Mouse (Mus musculus) intestine, embryonic 15.5 days (tissue): ENCODE measurements at regions not wholly inside any gene's neighbourhood (a gene's known extent, or its start where the extent isn't known, plus 50 kb on each side); places are given as distances from the start of the nearest gene placed in this dataset.

Experiments
- ATAC-seq: fragments of 200-750 bp; cut with Nextera tagmentation; 2 replicates; pipeline ENCODE4 v1.8.0; 2017; ENCODE audit warnings: moderate TSS enrichment, moderate library complexity
- H3K27ac ChIP-seq: fragments of 300-500 bp; sonication (generic); 2 replicates; pipeline ENCODE4 v1.5.1; 2015; ENCODE audit warnings: mild to moderate bottlenecking, inconsistent platforms
- H3K27me3 ChIP-seq: fragments of 300-500 bp; sonication (generic); replicated peaks from 2 replicates; pipeline ENCODE4 v1.6.1; 2015; ENCODE audit warnings: inconsistent platforms
- H3K36me3 ChIP-seq: fragments of 300-500 bp; sonication (generic); 2 replicates; pipeline ENCODE4 v1.6.1; 2015; ENCODE audit warnings: inconsistent platforms
- H3K4me1 ChIP-seq: fragments of 300-500 bp; sonication (generic); replicated peaks from 2 replicates; pipeline ENCODE4 v1.6.1; 2015; ENCODE audit warnings: inconsistent platforms
- H3K4me2 ChIP-seq: fragments of 300-500 bp; sonication (generic); replicated peaks from 2 replicates; pipeline ENCODE4 v1.6.1; 2015; ENCODE audit warnings: mild to moderate bottlenecking, inconsistent platforms
- H3K4me3 ChIP-seq: fragments of 300-500 bp; sonication (generic); replicated peaks from 2 replicates; pipeline ENCODE4 v1.5.1; 2015; ENCODE audit warnings: inconsistent platforms
- H3K9ac ChIP-seq: fragments of 300-500 bp; sonication (generic); 2 replicates; pipeline ENCODE4 v1.6.1; 2015; ENCODE audit warnings: inconsistent platforms
- H3K9me3 ChIP-seq: fragments of 300-500 bp; sonication (generic); 2 replicates; pipeline ENCODE4 v1.6.1; 2016; ENCODE audit warnings: inconsistent platforms
- whole genome bisulfite sequencing: fragments of 180-500 bp; shearing (Covaris S2); methylation state at CpG from one replicate; pipeline ENCODE4 v1.1.7; 2015; 5-methylcytosine and 5-hydroxymethylcytosine counted together

DNA sequence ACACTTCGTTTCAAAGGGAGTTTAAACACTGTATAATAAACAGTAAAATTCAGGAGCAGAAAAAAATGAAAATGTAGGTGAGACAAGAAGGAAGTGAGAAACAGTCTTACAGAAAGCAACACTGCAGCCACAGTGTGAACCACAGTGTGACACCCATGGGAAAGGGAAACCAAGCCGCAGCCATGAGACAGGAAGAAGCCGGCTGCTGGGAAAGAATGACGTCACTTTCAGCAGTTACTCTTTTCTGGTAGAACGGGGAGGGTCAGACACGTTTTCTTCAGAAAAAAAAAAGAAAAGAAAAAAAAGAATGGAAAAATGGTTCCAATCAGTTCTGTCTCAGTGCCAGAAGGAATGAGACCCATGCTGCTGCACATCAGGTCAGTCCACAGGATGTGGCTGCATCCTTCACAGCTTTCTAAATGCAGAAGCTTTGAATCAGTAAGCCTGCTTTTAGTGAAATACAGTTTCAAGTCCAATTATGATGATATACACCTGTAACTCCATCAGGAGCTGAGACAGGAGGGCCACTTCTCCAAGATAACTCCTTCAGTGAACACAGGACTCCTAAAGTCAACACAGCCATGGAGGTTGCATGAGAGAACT is 331.2 kb upstream of the Lrrc3b start:
- no peak for ATAC-seq
- no peaks in the 10 kb centered on the region for H3K9me3 ChIP-seq
- WGBS = 67% methylated on average over 6 of the region's 6 CpGs
- no peak overlapping the region for H3K4me2 ChIP-seq
- H3K27me3 ChIP-seq = no peaks in the 10 kb centered on the region
- no peak overlapping the region for H3K4me3 ChIP-seq
- H3K36me3 ChIP-seq = no peaks in the 10 kb centered on the region
- H3K27ac ChIP-seq = no peak overlapping the region
- H3K9ac ChIP-seq = no peak overlapping the region
- H3K4me1 ChIP-seq = no peaks in the 10 kb centered on the region

- no peak for ATAC-seq
Observed at GRCm38 (mm10) chr14:15784727-15785126, 345.9 kb upstream of the Lrrc3b start.

DNA sequence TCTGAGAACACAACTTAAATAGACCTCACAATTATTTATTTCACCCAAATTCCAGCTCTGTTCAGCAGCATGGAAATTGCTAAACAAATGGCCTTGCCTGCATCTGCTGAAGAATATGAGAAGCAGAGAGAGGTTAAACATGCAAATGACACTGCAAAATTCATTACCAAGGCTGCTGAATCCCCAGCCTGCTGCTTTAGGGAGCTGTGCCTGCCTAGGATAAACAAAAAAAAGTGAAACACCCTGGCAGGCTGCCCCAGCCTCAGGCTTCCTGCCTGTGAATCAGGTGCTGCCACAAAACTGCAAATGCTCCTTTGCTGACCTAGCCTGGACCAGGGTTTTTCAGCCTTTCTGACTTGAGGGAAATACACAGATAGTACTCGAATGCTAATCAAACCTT is 346.4 kb upstream of the Lrrc3b start:
- Histone ChIP-seq H3K27me3 (no peaks in the 10 kb centered on the region), H3K9ac (no peak overlapping the region), H3K4me1 (no peaks in the 10 kb centered on the region), H3K4me2 (no peak overlapping the region), H3K9me3 (no peaks in the 10 kb centered on the region), H3K4me3 (no peak overlapping the region), H3K27ac (no peak overlapping the region), H3K36me3 (no peaks in the 10 kb centered on the region)
- no peak for ATAC-seq
- WGBS = 71% methylated on average over 1 of the region's 1 CpGs

More at GRCm38 (mm10) chr14:15784727-15785126, 345.9 kb upstream of the Lrrc3b start:
- H3K4me2 ChIP-seq = no peak overlapping the region
- no peaks in the 10 kb centered on the region for H3K4me1 ChIP-seq
- no peaks in the 10 kb centered on the region for H3K27me3 ChIP-seq
- whole genome bisulfite sequencing = 55% methylated on average over 3 of the region's 3 CpGs
- H3K4me3 ChIP-seq = no peak overlapping the region
- no peak overlapping the region for H3K27ac ChIP-seq
- no peak overlapping the region for H3K9ac ChIP-seq
- H3K36me3 ChIP-seq = no peaks in the 10 kb centered on the region
- H3K9me3 ChIP-seq = no peaks in the 10 kb centered on the region

GRCm38 (mm10) chr14:15795698-15796097 is 356.9 kb upstream of the Lrrc3b start:
- no peak overlapping the region for H3K4me2 ChIP-seq
- no peak for ATAC-seq
- no peak overlapping the region for H3K27ac ChIP-seq
- no peaks in the 10 kb centered on the region for H3K9me3 ChIP-seq
- no peak overlapping the region for H3K4me3 ChIP-seq
- no peak overlapping the region for H3K9ac ChIP-seq
- no peaks in the 10 kb centered on the region for H3K27me3 ChIP-seq
- no peaks in the 10 kb centered on the region for H3K4me1 ChIP-seq
- H3K36me3 ChIP-seq = no peaks in the 10 kb centered on the region
- 69% methylated on average over 3 of the region's 3 CpGs for WGBS

DNA sequence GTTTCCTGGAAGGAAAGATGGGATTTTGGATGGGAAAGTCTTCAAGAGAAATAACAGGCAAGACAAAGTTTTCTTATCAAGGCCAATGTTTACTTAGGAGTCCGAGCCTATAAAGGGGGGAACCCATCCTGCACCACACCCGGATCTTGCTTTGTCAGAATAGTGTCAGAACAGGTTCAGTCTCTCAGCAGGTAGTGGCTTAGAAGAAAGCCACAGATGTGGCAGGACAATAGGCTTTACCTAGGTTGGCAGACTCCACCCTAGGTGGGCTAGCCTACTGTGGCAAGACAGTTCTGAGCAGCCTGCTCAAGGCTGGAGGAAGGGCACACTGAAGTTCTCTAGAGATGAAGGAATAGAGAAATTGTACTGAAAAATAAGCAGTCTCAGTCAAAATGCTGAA is 358.2 kb upstream of the Lrrc3b start:
- Histone ChIP-seq H3K9ac (no peak overlapping the region), H3K27me3 (no peaks in the 10 kb centered on the region), H3K4me2 (no peak overlapping the region), H3K4me1 (no peaks in the 10 kb centered on the region), H3K4me3 (no peak overlapping the region), H3K27ac (no peak overlapping the region), H3K36me3 (no peaks in the 10 kb centered on the region), H3K9me3 (no peaks in the 10 kb centered on the region)
- no peak for ATAC-seq
- 32% methylated on average over 2 of the region's 2 CpGs for WGBS

DNA sequence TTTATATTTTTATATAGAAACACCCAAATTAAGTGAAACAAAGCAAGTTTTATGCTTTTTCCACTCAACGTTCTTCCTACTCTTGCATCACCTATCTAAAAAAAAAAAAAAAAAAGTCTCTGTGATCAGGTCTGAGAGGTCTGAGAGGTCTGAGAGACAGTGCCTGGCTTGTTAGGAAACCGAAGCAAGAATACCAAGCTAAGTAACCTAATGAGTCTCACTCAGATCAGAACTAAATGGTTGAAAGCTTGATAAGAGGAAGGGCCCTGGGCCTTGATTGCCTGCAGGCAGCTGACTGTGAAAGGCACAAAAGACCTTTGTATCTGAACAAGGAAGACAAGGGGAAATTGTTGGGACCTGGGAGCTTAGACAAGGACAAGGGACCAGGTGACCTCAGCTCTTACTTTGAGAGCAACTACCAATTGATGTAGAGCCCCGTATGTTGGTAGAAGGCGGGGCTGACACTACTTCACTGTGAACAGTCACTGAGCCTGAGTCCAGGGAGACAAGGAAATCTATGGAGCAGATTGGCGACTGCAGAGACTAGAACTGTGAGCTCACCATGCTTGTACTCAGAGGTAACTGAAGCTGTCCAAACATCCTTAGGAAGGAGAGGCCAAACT is 362.8 kb upstream of the Lrrc3b start:
- H3K4me2 ChIP-seq = no peak overlapping the region
- no peaks in the 10 kb centered on the region for H3K27me3 ChIP-seq
- no peak overlapping the region for H3K27ac ChIP-seq
- peak; percentile 96 for ATAC-seq
- WGBS = 56% methylated on average over 5 of the region's 5 CpGs
- no peaks in the 10 kb centered on the region for H3K4me1 ChIP-seq
- no peaks in the 10 kb centered on the region for H3K36me3 ChIP-seq
- no peak overlapping the region for H3K4me3 ChIP-seq
- no peaks in the 10 kb centered on the region for H3K9me3 ChIP-seq
- H3K9ac ChIP-seq = no peak overlapping the region

DNA sequence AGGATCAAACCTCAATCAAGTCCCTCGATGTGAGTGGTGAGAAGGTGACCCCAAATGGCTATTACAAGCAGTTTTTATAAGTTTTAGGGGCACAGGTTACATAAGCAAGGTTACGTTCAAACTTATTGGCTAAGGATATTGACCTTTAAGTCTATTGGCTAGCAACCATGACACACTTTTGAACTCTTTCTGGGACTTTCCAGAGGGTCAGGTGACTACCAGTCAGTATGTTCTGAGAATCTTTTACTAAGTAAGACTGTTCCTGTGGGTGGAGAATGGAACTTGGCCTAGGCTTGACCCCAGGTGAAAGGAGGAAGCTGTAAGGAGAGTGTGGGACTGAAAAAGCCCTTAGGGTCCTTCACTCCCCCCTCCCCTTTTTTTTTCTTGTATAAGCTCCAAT is 370.3 kb upstream of the Lrrc3b start:
- Histone ChIP-seq H3K36me3 (no peaks in the 10 kb centered on the region), H3K27ac (no peak overlapping the region), H3K4me3 (no peak overlapping the region), H3K4me2 (no peak overlapping the region), H3K4me1 (no peaks in the 10 kb centered on the region), H3K9ac (no peak overlapping the region), H3K27me3 (no peaks in the 10 kb centered on the region), H3K9me3 (no peaks in the 10 kb centered on the region; the same call in 1 of the 2 replicates)
- no peak for ATAC-seq
- 72% methylated on average over 2 of the region's 2 CpGs for WGBS

DNA sequence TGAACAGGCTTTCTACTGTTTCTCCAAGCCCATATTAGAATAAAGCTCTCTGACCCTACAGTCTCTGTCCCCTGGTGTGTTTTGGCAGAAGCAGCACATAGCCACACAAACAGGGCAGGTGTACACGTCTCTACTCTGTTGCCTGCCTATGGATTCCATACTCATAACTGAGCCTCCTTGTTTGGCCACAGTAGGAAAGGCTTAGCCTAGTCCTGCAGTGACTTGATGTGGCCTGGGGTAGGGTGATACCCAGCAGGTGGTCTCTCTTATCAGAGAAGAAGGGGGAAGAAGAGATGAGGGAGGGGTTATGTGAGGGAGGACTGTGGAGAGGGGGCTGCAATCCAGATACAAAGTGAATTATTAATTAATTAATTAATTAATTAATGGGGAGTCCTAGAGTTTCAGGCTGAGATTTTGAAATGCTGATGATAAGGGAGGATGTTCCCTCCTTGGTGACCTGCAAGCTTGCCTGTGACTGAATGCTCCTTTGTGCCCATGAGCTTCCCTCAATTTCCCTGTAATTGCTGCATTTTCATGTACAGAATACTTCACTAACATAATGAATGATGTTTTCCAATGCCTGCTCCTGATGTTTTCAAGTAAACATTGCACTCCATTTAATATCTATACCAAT is 402.7 kb upstream of the Lrrc3b start:
- Histone ChIP-seq H3K9me3 (no peaks in the 10 kb centered on the region), H3K9ac (no peak overlapping the region), H3K27ac (no peak overlapping the region), H3K36me3 (no peaks in the 10 kb centered on the region), H3K4me2 (no peak overlapping the region), H3K4me3 (no peak overlapping the region), H3K4me1 (no peaks in the 10 kb centered on the region), H3K27me3 (no peaks in the 10 kb centered on the region)
- no peak for ATAC-seq
- WGBS = 79% methylated on average over 1 of the region's 1 CpGs

- 50% methylated on average over 1 of the region's 1 CpGs for WGBS
- no peaks in the 10 kb centered on the region for H3K9me3 ChIP-seq
- ATAC-seq = no peak
- H3K27ac ChIP-seq = no peak overlapping the region
- H3K4me1 ChIP-seq = no peaks in the 10 kb centered on the region
- H3K27me3 ChIP-seq = no peaks in the 10 kb centered on the region
- no peak overlapping the region for H3K9ac ChIP-seq
- no peak overlapping the region for H3K4me2 ChIP-seq
- no peak overlapping the region for H3K4me3 ChIP-seq
- no peaks in the 10 kb centered on the region for H3K36me3 ChIP-seq
Observed at GRCm38 (mm10) chr14:15842024-15842599, 403.3 kb upstream of the Lrrc3b start.

DNA sequence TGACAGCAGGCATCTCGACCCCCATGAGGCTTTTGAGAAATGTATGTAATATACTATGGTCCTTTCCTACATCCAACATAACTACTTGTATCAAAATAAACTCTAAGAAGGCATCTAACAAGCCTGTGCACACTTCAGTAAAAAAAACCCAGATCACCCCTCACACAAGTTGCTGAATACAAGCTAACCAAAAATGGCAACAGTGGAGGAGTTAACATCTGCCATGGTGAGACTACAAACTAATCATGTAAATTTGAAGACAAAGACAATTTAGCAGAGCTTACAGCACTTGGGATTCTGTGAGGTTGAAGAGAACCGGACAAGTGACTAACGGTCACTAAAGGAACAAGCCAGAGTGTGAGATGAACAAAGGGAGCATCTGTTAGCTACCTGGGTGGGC is 380.6 kb upstream of the Ngly1 start:
- no peak for ATAC-seq
- Histone ChIP-seq H3K4me3 (no peak overlapping the region), H3K9me3 (no peaks in the 10 kb centered on the region), H3K9ac (no peak overlapping the region), H3K27me3 (no peaks in the 10 kb centered on the region), H3K36me3 (no peaks in the 10 kb centered on the region), H3K4me1 (no peaks in the 10 kb centered on the region), H3K4me2 (no peak overlapping the region), H3K27ac (no peak overlapping the region)
- WGBS = 79% methylated on average over 3 of the region's 3 CpGs

DNA sequence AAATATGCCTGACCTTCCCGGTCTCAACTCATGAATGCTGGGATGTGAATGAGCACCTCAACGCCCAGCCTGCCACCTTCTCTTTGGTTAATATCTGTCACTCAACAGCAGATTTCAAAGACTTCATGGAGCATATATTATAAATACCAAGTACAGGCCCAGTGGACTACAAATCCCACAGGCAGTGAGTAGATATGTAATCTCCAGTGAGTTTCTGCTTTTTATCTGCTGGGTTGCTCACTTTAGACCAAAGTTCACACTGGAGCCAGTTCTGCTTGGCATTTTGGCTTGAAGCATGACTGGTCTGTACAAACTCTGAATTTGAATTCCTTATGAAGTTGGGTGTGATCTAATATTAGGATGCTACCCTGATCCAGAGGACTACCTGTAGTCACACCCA is 377.1 kb upstream of the Ngly1 start:
- 91% methylated on average over 2 of the region's 2 CpGs for WGBS
- Histone ChIP-seq H3K4me1 (no peaks in the 10 kb centered on the region), H3K36me3 (no peaks in the 10 kb centered on the region), H3K4me2 (no peak overlapping the region), H3K4me3 (no peak overlapping the region), H3K9me3 (no peaks in the 10 kb centered on the region), H3K27ac (no peak overlapping the region), H3K9ac (no peak overlapping the region), H3K27me3 (no peaks in the 10 kb centered on the region)
- peak; percentile 59; the same call in 1 of the 2 replicates for ATAC-seq

- ATAC-seq = no peak
- no peak overlapping the region for H3K4me2 ChIP-seq
- H3K9ac ChIP-seq = no peak overlapping the region
- 76% methylated on average over 3 of the region's 3 CpGs for WGBS
- H3K27me3 ChIP-seq = no peaks in the 10 kb centered on the region
- no peak overlapping the region for H3K27ac ChIP-seq
- H3K4me1 ChIP-seq = no peaks in the 10 kb centered on the region
- H3K9me3 ChIP-seq = no peaks in the 10 kb centered on the region
- no peaks in the 10 kb centered on the region for H3K36me3 ChIP-seq
- no peak overlapping the region for H3K4me3 ChIP-seq
Observed at GRCm38 (mm10) chr14:15880146-15880545, 368.9 kb upstream of the Ngly1 start.

DNA sequence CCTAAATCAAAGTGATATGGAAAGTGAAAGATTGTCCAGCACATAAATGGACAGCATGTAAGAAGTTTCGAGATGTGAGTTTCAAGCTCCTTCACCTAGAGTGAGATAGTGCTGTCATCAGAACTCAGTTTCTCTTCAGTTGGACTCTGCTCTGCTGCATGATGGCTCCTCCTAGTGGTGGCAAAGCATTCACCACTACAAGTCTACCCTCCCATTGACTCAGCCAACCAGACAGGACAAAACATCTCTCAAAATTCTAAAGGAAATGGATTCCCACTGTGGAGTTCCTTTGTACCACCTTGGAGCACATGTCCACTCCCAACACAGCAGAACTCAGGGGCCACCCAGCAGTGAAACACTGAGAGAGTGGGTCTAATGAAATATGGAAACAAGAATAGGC is 367.8 kb upstream of the Ngly1 start:
- H3K36me3 ChIP-seq = no peaks in the 10 kb centered on the region
- no peaks in the 10 kb centered on the region for H3K27me3 ChIP-seq
- H3K27ac ChIP-seq = no peak overlapping the region
- 63% methylated on average over 1 of the region's 1 CpGs for WGBS
- no peaks in the 10 kb centered on the region for H3K4me1 ChIP-seq
- no peak overlapping the region for H3K4me2 ChIP-seq
- H3K9ac ChIP-seq = no peak overlapping the region
- H3K4me3 ChIP-seq = no peak overlapping the region
- ATAC-seq = no peak
- no peaks in the 10 kb centered on the region for H3K9me3 ChIP-seq
